Mouse (Mus musculus) CH12.LX (cell line): ENCODE results near the gene Cyfip2.

Experiments
- CHD2 ChIP-seq: IDR thresholded peaks from 2 replicates; pipeline ENCODE4 v1.6.1; 2011; ENCODE audit warnings: low read length, improper control_type of control experiment
- CTCF ChIP-seq, 2 experiments: IDR thresholded peaks in 1 of 2; conservative IDR thresholded peaks in 1 of 2; 2 replicates each; pipeline ENCODE4 v1.5.1; 2011 to 2012; ENCODE audit warnings: low read depth in 2 of 2, low read length in 2 of 2, improper control_type of control experiment in 1 of 2, inconsistent platforms in 1 of 2, mild to moderate bottlenecking in 1 of 2, moderate library complexity in 1 of 2
- E2F4 ChIP-seq: IDR thresholded peaks from 2 replicates; pipeline ENCODE4 v1.6.1; 2011; ENCODE audit warnings: low read depth, low read length, improper control_type of control experiment; ENCODE audit not compliant: insufficient replicate concordance
- MXI1 ChIP-seq: IDR thresholded peaks from 2 replicates; pipeline ENCODE4 v1.6.1; 2011; ENCODE audit warnings: mild to moderate bottlenecking, low read depth, low read length, improper control_type of control experiment
- POLR2A ChIP-seq: IDR thresholded peaks from 2 replicates; pipeline ENCODE4 v1.6.1; 2011; ENCODE audit warnings: low read depth, mild to moderate bottlenecking, improper control_type of control experiment, low read length
- ZKSCAN1 ChIP-seq: IDR thresholded peaks from 2 replicates; pipeline ENCODE4 v1.6.1; 2012; ENCODE audit warnings: low read depth, inconsistent platforms, low read length, improper control_type of control experiment, borderline replicate concordance

DNA sequence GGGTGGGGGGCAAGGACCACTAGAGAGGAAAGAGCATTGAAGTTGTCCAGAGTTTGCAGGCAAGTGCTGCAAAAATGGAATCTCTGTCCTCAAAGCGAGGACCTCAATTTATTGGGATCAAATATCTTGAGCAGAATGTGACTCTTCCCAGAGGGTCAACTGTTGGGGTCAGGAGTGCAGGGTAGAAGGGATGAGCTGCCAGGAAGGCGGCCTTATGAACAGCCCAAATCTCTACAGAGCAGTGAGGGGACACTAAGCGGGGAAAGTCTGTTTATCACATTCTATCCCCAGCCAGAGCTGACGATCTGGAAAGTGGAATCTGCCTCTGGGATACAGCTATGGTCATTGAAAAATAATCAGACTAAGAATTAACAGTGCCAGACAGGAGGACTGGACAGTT is 118.5 kb downstream of the Cyfip2 start:
- TF ChIP-seq MXI1 (no peak), CHD2 (no peak), ZKSCAN1 (no peak), CTCF (conservative IDR thresholded peaks at IDR 0.05 in 1 of 2, IDR thresholded peaks at IDR 0.05 in 1 of 2; ENCODE audit: low read depth in 2 of 2, low read length in 2 of 2) (no peak), E2F4 (no peak), POLR2A (no peak)
